Mouse (Mus musculus): ENCODE results near the gene Nupl1.

- TF ChIP-seq FOSL1 (IDR thresholded peaks at IDR 0.05; ENCODE audit: insufficient read depth, low read length, poor library complexity, severe bottlenecking): no peak
- TF ChIP-seq CTCF (IDR thresholded peaks at IDR 0.05; ENCODE audit: control insufficient read depth, insufficient read depth, insufficient read length): no peak
- TF ChIP-seq CEBPB (IDR thresholded peaks at IDR 0.05; ENCODE audit: low read depth): no peak
- no peak for TF ChIP-seq MAX (IDR thresholded peaks at IDR 0.05)
- TF ChIP-seq MYOG (IDR thresholded peaks at IDR 0.05; ENCODE audit: control insufficient read depth, extremely low read depth, insufficient read length): no peak
Observed at GRCm38 (mm10) chr14:60295531-60295930, 44.3 kb upstream of the Nupl1 start.
